Mouse (Mus musculus) liver, embryonic 15.5 days (tissue): ENCODE data around the gene Creb5. TPM values are rescaled to one million over a fixed set of nuclear protein-coding genes. Genes with fewer than 3 reads are reported as not detected.
A peak's percentile ranks its signal among the peaks of the same experiment; 100 is the strongest.

Source experiments
- ATAC-seq: fragments of 200-750 bp; cut with Nextera tagmentation; 2 replicates; pipeline ENCODE4 v1.8.0; 2017; ENCODE audit warnings: moderate number of reproducible peaks, mild to moderate bottlenecking, moderate library complexity; ENCODE audit not compliant: insufficient read depth
- H3K27ac ChIP-seq: fragments of 300-500 bp; sonication (generic); replicated peaks from 2 replicates; pipeline ENCODE4 v1.5.1; 2015; ENCODE audit warnings: mild to moderate bottlenecking, inconsistent platforms
- H3K27me3 ChIP-seq: fragments of 300-500 bp; sonication (generic); 2 replicates; pipeline ENCODE4 v1.6.1; 2015; ENCODE audit warnings: mild to moderate bottlenecking, inconsistent platforms
- H3K36me3 ChIP-seq: fragments of 300-500 bp; sonication (generic); replicated peaks from 2 replicates; pipeline ENCODE4 v1.6.1; 2015; ENCODE audit warnings: moderate library complexity, mild to moderate bottlenecking, inconsistent platforms
- H3K4me1 ChIP-seq: fragments of 300-500 bp; sonication (generic); replicated peaks from 2 replicates; pipeline ENCODE4 v1.6.1; 2015; ENCODE audit warnings: inconsistent platforms
- H3K4me2 ChIP-seq: fragments of 300-500 bp; sonication (generic); 2 replicates; pipeline ENCODE4 v1.6.1; 2015; ENCODE audit warnings: moderate library complexity, mild to moderate bottlenecking, inconsistent platforms
- H3K4me3 ChIP-seq: fragments of 300-500 bp; sonication (generic); replicated peaks from 2 replicates; pipeline ENCODE4 v1.5.1; 2015; ENCODE audit warnings: mild to moderate bottlenecking, inconsistent platforms
- H3K9ac ChIP-seq: fragments of 300-500 bp; sonication (generic); 2 replicates; pipeline ENCODE4 v1.6.1; 2015; ENCODE audit warnings: moderate library complexity, mild to moderate bottlenecking, inconsistent platforms
- H3K9me3 ChIP-seq: fragments of 300-500 bp; sonication (generic); replicated peaks from 2 replicates; pipeline ENCODE4 v1.6.1; 2016; ENCODE audit warnings: inconsistent platforms
- WGBS: fragments of 180-500 bp; shearing (Covaris S2); methylation state at CpG from one replicate; pipeline ENCODE4 v1.1.7; 2015; ENCODE audit warnings: mixed read lengths; ENCODE audit not compliant: insufficient replicate concordance; 5-methylcytosine and 5-hydroxymethylcytosine counted together
- polyA plus RNA-seq: library from polyadenylated mRNA; unstranded; fragments of >200 nt; fragmentation: Nextera tagmentation; extraction: Ambion mirVana; gene quantifications from 2 replicates; pipeline ENCODE4 v1.2.1, GENCODE M21; 2015

Creb5 gene
- 0.22 and 0.33 TPM in 2 replicates for polyA plus RNA-seq

GRCm38 (mm10) chr6:53287038-53287561, at the start of gene Creb5:
Gene Creb5 (plus strand): TSS chr6:53287270.
- H3K9ac ChIP-seq: no peak within 1 kb of the TSS
- H3K27ac ChIP-seq: no peak within 1 kb of the TSS
- peak within 1 kb of the TSS; percentile 38 for H3K4me3 ChIP-seq
- peaks cover 14% of the 10 kb centered on the region for H3K4me1 ChIP-seq
- WGBS: under 1% methylated on average over 45 of the region's 45 CpGs
- peaks cover 88% of the 10 kb centered on the region for H3K27me3 ChIP-seq
- H3K36me3 ChIP-seq: no peaks in the 10 kb centered on the region
- 0 out of 2 replicates have a peak, but pooled peaks have one; percentile 44 for ATAC-seq
- no peaks in the 10 kb centered on the region for H3K9me3 ChIP-seq
- H3K4me2 ChIP-seq: peak within 1 kb of the TSS; percentile 65

GRCm38 (mm10) chr6:53259841-53260240, 27.2 kb upstream of the Creb5 start:
- H3K4me2 ChIP-seq: no peak overlapping the region

DNA sequence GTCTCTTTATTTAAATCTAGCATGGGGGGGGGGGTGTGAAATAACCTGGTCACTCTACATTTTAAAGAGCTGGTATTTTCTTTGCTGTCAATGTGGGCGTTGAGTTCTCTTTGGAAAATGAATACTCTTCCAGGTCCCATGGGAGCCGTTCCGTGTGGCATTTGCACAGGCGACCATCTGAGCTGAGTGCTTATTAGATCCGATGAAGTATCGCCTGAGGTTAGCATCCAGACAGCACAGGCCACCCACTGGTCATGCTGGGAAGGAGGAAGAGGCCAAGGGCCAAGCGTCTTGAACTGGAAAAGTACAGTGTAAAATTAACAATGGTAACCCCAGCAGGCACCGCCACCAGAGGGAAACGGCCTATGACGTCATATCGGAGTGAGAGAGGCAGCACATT, 24.7 kb upstream of the Creb5 start:
- H3K36me3 ChIP-seq: no peaks in the 10 kb centered on the region
- no peaks in the 10 kb centered on the region for H3K27me3 ChIP-seq
- H3K4me3 ChIP-seq: no peak overlapping the region
- H3K27ac ChIP-seq: no peak overlapping the region
- H3K9ac ChIP-seq: no peak overlapping the region
- H3K4me1 ChIP-seq: no peaks in the 10 kb centered on the region
- 60% methylated on average over 11 of the region's 11 CpGs for WGBS
- no peaks in the 10 kb centered on the region for H3K9me3 ChIP-seq
- no peak for ATAC-seq
- H3K4me2 ChIP-seq: no peak overlapping the region

More at GRCm38 (mm10) chr6:53259841-53260240, 27.2 kb upstream of the Creb5 start:
- ATAC-seq: no peak
- Histone ChIP-seq H3K36me3 (no peaks in the 10 kb centered on the region), H3K27me3 (no peaks in the 10 kb centered on the region), H3K9ac (no peak overlapping the region), H3K4me3 (no peak overlapping the region), H3K27ac (no peak overlapping the region), H3K4me1 (no peaks in the 10 kb centered on the region), H3K9me3 (no peaks in the 10 kb centered on the region)
- 58% methylated on average over 3 of the region's 3 CpGs for WGBS

DNA sequence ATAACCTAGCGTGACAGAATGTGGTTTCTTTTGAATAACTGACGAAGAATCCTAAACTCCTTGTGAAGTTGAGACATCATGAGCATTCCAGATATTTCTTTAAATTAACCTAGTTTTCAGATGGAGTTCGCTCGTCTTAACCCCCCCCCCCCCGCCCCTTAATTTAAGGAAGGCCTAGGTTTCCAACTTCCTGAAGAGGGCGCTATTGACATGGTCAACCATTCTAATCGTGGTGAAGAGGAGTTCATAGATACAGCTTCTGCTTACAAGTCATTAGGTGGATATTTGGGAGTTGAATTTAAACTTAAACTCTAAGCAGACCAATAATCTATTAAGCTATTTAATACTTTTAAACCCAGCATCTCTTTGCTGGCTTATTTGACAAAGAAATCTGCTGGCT, 20.0 kb upstream of the Creb5 start:
- Histone ChIP-seq H3K9ac (no peak overlapping the region), H3K36me3 (no peaks in the 10 kb centered on the region), H3K27ac (no peak overlapping the region), H3K4me2 (no peak overlapping the region), H3K27me3 (peaks cover 10% of the 10 kb centered on the region), H3K9me3 (no peaks in the 10 kb centered on the region), H3K4me3 (no peak overlapping the region), H3K4me1 (no peaks in the 10 kb centered on the region)
- ATAC-seq: no peak
- WGBS: 17% methylated on average over 7 of the region's 7 CpGs

GRCm38 (mm10) chr6:53267732-53268505, 19.2 kb upstream of the Creb5 start:
- no peak overlapping the region for H3K4me2 ChIP-seq

DNA sequence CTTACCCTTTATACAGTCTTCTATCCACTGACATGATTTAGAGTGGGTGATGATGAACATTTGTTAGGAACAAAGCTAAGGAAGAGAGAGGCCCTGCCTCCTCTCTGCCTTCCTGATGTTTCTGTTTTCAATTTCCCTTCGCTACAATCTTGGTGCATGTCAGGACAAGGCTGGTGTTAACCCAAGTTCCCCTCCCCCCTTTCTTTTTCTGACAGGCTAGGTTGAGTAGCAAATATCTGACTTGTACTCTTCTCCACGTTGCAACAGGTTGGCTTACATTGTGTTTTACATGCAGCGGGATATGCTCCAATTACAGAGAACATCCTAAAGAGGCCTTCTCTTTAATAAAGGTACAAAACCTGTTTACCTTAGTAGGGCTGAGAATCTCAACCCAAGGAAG, 15.9 kb upstream of the Creb5 start:
- Histone ChIP-seq H3K36me3 (no peaks in the 10 kb centered on the region), H3K27me3 (peaks cover 10% of the 10 kb centered on the region), H3K9ac (no peak overlapping the region), H3K9me3 (no peaks in the 10 kb centered on the region), H3K27ac (no peak overlapping the region), H3K4me1 (no peaks in the 10 kb centered on the region), H3K4me3 (no peak overlapping the region), H3K4me2 (no peak overlapping the region)
- WGBS: 40% methylated on average over 3 of the region's 3 CpGs
- no peak for ATAC-seq

More at GRCm38 (mm10) chr6:53267732-53268505, 19.2 kb upstream of the Creb5 start:
- no peaks in the 10 kb centered on the region for H3K9me3 ChIP-seq
- peaks cover 10% of the 10 kb centered on the region for H3K27me3 ChIP-seq
- 53% methylated on average over 12 of the region's 12 CpGs for WGBS
- no peak overlapping the region for H3K4me3 ChIP-seq
- no peaks in the 10 kb centered on the region for H3K36me3 ChIP-seq
- H3K9ac ChIP-seq: no peak overlapping the region
- no peak for ATAC-seq
- no peaks in the 10 kb centered on the region for H3K4me1 ChIP-seq
- H3K27ac ChIP-seq: no peak overlapping the region

DNA sequence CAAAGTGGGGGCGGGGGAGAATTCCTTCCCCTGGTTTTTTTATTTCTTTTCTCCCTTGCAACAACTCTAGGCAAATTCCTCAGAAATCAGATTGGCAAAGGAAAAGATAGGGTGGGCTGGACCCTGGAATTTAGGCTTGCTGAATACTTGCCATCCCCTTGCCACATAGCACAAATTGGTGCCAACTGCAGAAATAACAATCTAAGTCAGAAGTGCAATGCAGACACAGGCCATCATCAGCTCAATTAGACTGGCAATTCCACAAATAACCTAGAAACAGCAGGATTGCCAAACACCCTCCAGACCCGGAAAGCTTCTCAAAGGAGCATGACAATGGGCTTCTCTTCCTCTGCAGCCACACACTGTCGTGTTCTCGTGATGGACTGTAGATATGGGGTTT, 15.4 kb upstream of the Creb5 start:
- Histone ChIP-seq H3K27me3 (peaks cover 10% of the 10 kb centered on the region), H3K4me1 (no peaks in the 10 kb centered on the region), H3K9ac (no peak overlapping the region), H3K4me2 (no peak overlapping the region), H3K4me3 (no peak overlapping the region), H3K9me3 (no peaks in the 10 kb centered on the region), H3K27ac (no peak overlapping the region), H3K36me3 (no peaks in the 10 kb centered on the region)
- WGBS: 42% methylated on average over 4 of the region's 4 CpGs
- no peak for ATAC-seq

- H3K36me3 ChIP-seq: no peaks in the 10 kb centered on the region
- peak overlapping the region; percentile 38 for H3K4me3 ChIP-seq
- 3% methylated on average over 20 of the region's 20 CpGs for WGBS
- H3K27ac ChIP-seq: no peak overlapping the region
- no peaks in the 10 kb centered on the region for H3K9me3 ChIP-seq
- H3K9ac ChIP-seq: no peak overlapping the region
- peaks cover 82% of the 10 kb centered on the region for H3K27me3 ChIP-seq
- H3K4me1 ChIP-seq: peaks cover 14% of the 10 kb centered on the region
- ATAC-seq: no peak
- peak overlapping the region; percentile 65 for H3K4me2 ChIP-seq
These were observed 557 bp upstream of the Creb5 start for GRCm38 (mm10) chr6:53286389-53287037.

DNA sequence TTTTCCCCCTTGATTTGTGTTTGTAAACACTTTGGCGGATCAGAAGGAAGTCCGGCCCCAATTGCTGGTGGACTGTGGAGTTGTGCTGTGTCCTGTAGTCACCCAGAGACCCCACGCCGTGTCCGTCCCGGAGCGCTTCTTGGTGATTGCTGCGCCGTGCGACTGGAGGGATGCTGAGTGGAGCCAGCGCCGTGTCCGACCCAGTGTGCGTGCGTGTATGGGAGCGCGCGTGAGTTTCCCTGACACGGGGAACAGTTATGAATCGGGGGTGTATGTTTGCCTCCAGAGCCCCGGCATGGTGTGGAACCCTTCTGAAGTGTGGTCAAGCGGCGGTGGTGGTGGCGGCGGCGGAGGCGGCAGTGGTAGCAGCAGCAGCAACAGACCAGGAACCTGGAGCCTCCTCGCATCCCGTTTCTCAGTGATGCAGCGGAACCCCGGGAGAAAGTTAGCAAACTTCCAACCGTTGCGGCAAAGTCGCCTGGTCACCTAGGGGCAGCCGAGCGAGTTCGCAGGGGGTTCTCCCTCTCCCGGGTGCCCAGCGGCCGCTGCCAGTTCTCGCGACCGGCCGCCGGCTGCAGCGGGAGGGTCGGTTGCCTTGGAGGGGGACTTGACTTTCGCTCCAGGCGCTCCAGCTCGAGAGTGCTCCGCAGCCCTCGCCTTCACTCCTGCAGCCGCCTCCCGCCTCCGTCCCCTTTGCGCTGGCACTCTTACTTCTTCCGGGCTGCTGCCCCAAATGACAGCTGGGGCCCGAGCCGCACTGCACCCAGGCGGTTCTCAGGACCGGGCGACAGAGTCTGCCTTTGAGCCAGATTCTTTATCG, 702 bp downstream of the Creb5 start:
- Histone ChIP-seq H3K4me1 (peaks cover 14% of the 10 kb centered on the region), H3K9me3 (no peaks in the 10 kb centered on the region), H3K27ac (no peak overlapping the region), H3K4me2 (peak overlapping the region; percentile 65), H3K36me3 (no peaks in the 10 kb centered on the region), H3K9ac (no peak overlapping the region), H3K4me3 (peak overlapping the region; percentile 38), H3K27me3 (peaks cover 90% of the 10 kb centered on the region)
- WGBS: 1% methylated on average over 63 of the region's 63 CpGs
- ATAC-seq: no peak

DNA sequence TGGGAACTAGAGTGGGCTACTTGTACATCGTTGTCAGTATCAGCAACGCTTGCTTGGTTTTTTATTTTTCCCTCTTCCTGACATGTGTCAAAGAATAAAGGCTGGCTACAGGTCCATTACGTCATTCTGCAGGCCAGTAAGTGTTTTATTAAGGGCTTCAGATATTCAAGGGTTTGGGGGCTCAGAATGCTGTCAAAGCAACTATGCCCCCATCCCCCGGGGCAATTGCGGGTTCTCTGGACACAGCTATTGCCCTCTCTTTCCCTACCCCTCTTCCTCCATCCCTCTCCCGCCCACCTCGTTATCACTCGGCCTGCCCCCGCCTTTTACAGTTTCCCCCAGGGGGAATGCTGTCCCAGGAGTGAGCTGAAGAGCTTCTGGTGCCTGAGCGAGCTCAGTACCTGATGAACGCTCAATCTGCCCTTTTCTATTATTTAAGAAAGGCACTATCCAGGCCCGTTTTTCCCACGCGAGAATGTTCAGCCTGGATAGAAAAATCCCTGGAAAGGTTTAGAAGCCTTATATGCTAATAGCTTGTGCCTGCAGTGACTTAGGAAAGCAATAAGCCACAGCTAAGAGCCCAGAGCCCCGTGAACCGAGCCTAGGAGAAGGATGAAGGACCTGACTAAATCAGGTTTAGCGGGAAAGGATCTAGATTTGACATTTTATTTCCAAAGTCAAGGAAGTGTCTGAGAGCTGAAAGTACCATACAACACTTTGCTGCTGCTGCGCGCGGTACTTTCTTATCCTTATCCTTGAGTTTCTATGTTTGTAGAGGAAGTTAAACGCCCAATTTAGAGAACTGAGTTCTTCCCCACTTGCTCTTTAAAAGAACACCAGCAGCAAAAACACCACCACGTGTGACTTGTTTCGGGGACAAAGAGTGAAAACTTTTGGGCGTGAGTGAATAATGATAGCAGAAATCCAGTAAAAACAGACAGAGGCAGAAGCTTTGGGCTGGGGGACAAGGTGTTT, 1.8 kb downstream of the Creb5 start:
- no peak for ATAC-seq
- Histone ChIP-seq H3K27ac (no peak overlapping the region), H3K9ac (no peak overlapping the region), H3K4me1 (peaks cover 14% of the 10 kb centered on the region), H3K27me3 (peaks cover 81% of the 10 kb centered on the region), H3K36me3 (no peaks in the 10 kb centered on the region), H3K4me3 (no peak overlapping the region), H3K4me2 (peak overlapping the region; percentile 65; the same call in 1 of the 2 replicates), H3K9me3 (no peaks in the 10 kb centered on the region)
- WGBS: 1% methylated on average over 24 of the region's 24 CpGs
